Mouse (Mus musculus) forebrain, embryonic 12.5 days (tissue): ENCODE results near the gene Uba2. TPM values are rescaled to one million over a fixed set of nuclear protein-coding genes. Genes with fewer than 3 reads are reported as not detected.
"Not testable (repeated sequence)": the region's sequence is repeated elsewhere in the genome, so short reads cannot be mapped to it uniquely, and the experiment has no call there.

Source experiments
- ATAC-seq: fragments of 200-750 bp; cut with Nextera tagmentation; 2 replicates; pipeline ENCODE4 v1.8.0; 2017; ENCODE audit warnings: moderate TSS enrichment; ENCODE audit not compliant: low FRiP score
- H3K27ac ChIP-seq: fragments of 300-500 bp; sonication (generic); 2 replicates; pipeline ENCODE4 v1.5.1; 2016; ENCODE audit warnings: mild to moderate bottlenecking
- H3K27me3 ChIP-seq: fragments of 300-500 bp; sonication (generic); 2 replicates; pipeline ENCODE4 v1.6.1; 2016; ENCODE audit warnings: mild to moderate bottlenecking
- H3K36me3 ChIP-seq: fragments of 300-500 bp; sonication (generic); replicated peaks from 2 replicates; pipeline ENCODE4 v1.6.1; 2016; ENCODE audit warnings: mild to moderate bottlenecking
- H3K4me1 ChIP-seq: fragments of 300-500 bp; sonication (generic); 2 replicates; pipeline ENCODE4 v1.6.1; 2016
- H3K4me2 ChIP-seq: fragments of 300-500 bp; sonication (generic); 2 replicates; pipeline ENCODE4 v1.6.1; 2016; ENCODE audit warnings: mild to moderate bottlenecking, moderate library complexity
- H3K4me3 ChIP-seq: fragments of 300-500 bp; sonication (generic); replicated peaks from 2 replicates; pipeline ENCODE4 v1.5.1; 2016; ENCODE audit warnings: mild to moderate bottlenecking
- H3K9ac ChIP-seq: fragments of 300-500 bp; sonication (generic); 2 replicates; pipeline ENCODE4 v1.6.1; 2016; ENCODE audit warnings: mild to moderate bottlenecking
- H3K9me3 ChIP-seq: fragments of 300-500 bp; sonication (generic); 2 replicates; pipeline ENCODE4 v1.6.1; 2016
- WGBS: fragments of 180-500 bp; shearing (Covaris S2); methylation state at CpG from one replicate; pipeline ENCODE4 v1.1.7; 2016; 5-methylcytosine and 5-hydroxymethylcytosine counted together
- polyA plus RNA-seq: library from polyadenylated mRNA; unstranded; fragments of >200 nt; fragmentation: Nextera tagmentation; extraction: Ambion mirVana; gene quantifications from 2 replicates; pipeline ENCODE4 v1.2.1, GENCODE M21; 2016

Uba2 gene
- polyA plus RNA-seq, 1 experiment from 2014 or later, result 251 TPM

DNA sequence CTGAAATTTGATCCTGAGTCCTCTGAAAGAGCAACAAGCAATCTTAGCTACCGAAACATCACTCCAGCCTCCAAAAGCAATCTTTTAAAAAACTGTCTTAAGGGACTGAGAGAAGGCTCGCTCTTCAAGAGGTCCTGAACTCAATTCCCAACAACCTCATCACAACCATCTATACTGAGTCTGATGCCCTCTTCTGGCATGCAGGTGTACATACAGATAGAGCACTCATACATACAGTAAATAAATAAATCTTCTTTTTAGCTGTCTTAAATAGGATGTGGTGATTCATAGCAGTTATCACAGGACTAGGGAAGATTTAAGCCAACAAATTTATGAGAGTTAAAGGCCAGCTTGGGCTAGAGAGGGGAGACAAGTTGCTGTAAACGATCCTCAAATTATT is 26.2 kb upstream of the Uba2 start:
- Histone ChIP-seq H3K27me3 (no peaks in the 10 kb centered on the region), H3K36me3 (peaks cover 16% of the 10 kb centered on the region), H3K4me2 (peak overlapping the region; percentile 75), H3K9ac (peak overlapping the region; percentile 88), H3K27ac (no peak overlapping the region), H3K4me3 (peak overlapping the region; percentile 96), H3K9me3 (no peaks in the 10 kb centered on the region), H3K4me1 (peaks cover 9% of the 10 kb centered on the region)
- 0 out of 2 replicates have a peak, but pooled peaks have one; percentile 30 for ATAC-seq
- 52% methylated on average over 3 of the region's 3 CpGs for WGBS

DNA sequence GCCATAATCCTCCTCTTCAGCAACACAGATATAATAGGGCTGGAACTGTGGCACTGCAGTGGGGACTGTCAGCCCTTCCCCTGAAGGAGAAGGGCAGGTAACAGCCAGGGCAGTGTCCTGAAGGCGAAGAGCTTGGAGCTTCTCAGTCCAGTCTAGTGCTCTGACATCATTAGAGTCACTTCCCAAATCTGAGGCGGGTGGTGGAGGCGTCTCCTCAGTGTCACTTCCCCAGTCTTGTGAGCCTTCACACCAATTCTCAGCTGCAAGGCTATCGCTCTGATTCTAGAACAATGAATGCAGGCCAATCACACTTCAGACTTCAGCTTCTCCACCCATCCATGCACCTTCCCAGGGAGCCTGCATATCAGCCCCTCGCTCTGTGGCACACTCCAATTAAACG is 23.4 kb upstream of the Uba2 start:
- Histone ChIP-seq H3K4me2 (no peak overlapping the region), H3K9me3 (no peaks in the 10 kb centered on the region), H3K4me1 (peaks cover 9% of the 10 kb centered on the region), H3K27me3 (no peaks in the 10 kb centered on the region), H3K36me3 (peaks cover 35% of the 10 kb centered on the region), H3K27ac (no peak overlapping the region), H3K4me3 (no peak overlapping the region), H3K9ac (no peak overlapping the region)
- no peak for ATAC-seq
- WGBS, result 92% methylated on average over 6 of the region's 6 CpGs

DNA sequence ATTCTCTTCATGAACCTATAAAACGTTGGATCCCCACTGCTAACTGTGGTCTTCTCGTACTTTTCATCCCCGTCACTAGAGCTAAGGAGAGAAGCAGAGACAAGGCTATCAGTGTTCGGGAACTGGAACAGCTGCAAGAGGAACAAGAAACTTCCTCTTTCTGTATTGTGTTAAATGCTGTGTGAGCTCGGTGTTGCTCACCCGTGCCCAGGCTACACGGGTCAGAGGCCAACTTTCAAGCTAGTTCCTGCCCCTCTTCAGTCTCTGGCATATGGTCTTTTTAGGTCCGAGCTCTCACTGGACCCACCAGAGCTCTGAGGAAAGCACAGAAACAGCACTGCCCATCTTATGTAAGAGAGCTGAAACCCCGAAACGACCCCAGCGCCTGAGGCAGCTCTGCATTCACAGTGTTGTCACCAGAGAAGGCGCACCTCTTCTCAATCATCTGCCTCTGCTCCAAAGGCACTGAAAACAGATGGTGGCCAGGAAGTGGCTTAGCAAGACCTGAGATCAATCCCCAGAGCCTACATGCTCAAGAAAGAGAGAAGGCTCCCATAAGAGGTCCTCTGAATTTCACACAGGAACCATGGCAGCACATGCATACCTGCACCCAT is 20.1 kb upstream of the Uba2 start:
- no peaks in the 10 kb centered on the region for H3K9me3 ChIP-seq
- WGBS, result 92% methylated on average over 12 of the region's 12 CpGs

DNA sequence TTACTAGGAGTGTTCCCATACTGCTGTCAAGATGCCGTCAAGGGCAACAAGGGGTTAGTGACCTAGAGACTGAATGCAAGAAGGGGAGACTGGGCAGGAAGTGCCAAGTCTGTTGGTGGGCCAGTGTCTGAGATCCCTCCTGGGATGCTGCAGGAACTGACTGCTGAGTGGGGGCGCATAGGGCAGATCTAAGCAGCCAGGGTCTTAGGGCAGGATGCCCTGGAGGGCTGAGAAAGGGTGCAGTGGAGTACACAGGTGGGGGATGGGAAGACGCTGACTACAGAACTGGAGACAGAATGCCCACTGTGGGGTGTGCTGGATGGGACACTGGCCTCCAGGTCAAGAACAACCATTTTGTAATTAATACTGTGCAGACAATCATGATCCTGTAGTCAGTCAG is 14.4 kb upstream of the Uba2 start:
- H3K27me3 ChIP-seq, result no peaks in the 10 kb centered on the region
- H3K4me3 ChIP-seq, result no peak overlapping the region
- no peaks in the 10 kb centered on the region for H3K9me3 ChIP-seq
- no peak for ATAC-seq
- 84% methylated on average over 3 of the region's 3 CpGs for WGBS
- H3K36me3 ChIP-seq, result peaks cover 54% of the 10 kb centered on the region
- H3K4me2 ChIP-seq, result no peak overlapping the region
- H3K4me1 ChIP-seq, result no peaks in the 10 kb centered on the region
- no peak overlapping the region for H3K9ac ChIP-seq
- H3K27ac ChIP-seq, result no peak overlapping the region

More for the DNA sequence above, 20.1 kb upstream of the Uba2 start:
- Histone ChIP-seq H3K27ac (no peak overlapping the region), H3K4me1 (no peaks in the 10 kb centered on the region), H3K36me3 (peaks cover 64% of the 10 kb centered on the region), H3K9ac (no peak overlapping the region), H3K27me3 (no peaks in the 10 kb centered on the region), H3K4me2 (no peak overlapping the region), H3K4me3 (no peak overlapping the region)
- ATAC-seq, result no peak

DNA sequence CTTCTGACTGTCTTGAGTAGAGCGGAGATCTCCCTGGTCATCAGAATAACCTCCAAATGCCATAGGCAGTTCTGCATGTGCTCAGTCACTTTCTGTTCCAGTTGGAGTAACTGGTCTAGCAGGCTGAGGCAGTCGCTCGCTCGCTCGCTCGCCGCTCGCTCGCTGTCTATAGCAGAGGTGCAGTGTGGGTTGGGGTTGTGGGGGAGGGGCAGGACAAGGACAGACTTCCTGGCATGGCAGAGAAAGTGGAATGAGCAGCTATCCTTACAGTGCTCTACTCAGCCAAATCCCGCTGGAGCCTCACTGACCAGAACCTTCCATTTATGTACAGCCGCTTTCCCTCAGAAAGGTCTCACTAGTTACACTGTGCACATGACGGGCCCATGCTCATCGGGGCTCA is 14.0 kb upstream of the Uba2 start:
- Histone ChIP-seq H3K27ac (no peak overlapping the region), H3K4me1 (no peaks in the 10 kb centered on the region), H3K36me3 (peaks cover 50% of the 10 kb centered on the region), H3K4me2 (no peak overlapping the region), H3K9me3 (no peaks in the 10 kb centered on the region), H3K9ac (no peak overlapping the region), H3K4me3 (no peak overlapping the region), H3K27me3 (no peaks in the 10 kb centered on the region)
- WGBS, result 90% methylated on average over 13 of the region's 13 CpGs
- no peak for ATAC-seq

DNA sequence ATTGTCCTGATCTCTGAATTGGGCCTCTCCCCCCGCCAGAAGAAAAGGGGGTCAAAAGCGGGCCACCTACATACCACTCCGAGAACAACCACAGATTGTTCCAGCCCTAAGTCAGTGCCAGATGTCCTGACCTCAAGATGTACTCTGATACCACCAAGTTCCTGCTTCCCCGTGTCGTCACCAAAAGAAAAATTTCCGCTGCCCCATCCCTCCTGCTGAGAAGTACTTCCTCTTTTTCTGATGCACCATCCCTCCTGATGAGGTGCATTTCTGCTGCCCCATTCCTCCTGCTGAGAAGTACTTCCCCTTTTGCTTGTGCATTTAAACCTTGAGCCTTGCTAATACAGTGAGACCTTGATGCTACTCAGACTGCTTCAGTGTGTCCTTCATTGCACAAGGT is 6.8 kb upstream of the Uba2 start:
- not testable (repeated sequence) for H3K4me2 ChIP-seq, H3K27ac ChIP-seq, H3K4me1 ChIP-seq, H3K4me3 ChIP-seq, H3K9me3 ChIP-seq, H3K36me3 ChIP-seq, H3K9ac ChIP-seq, ATAC-seq, H3K27me3 ChIP-seq
- WGBS, result 88% methylated on average over 6 of the region's 6 CpGs

DNA sequence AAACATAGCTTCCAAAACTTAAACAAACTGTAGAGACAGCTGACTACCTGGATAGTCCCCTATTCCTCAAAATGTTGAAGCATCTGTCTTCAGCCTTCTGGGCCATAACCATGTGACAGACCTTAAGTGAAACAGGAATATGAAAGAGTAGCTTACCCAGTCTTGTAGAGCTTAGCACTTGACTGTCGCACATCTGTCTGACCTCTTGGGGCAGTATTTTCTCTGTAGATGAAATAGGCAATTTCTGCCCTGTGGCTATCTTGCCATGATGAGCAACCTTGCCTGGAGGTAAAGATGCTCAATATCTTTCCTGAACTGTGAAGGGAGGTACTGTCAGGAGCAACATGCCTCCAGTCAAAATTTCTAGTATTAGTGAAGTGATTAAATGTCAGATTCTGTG is 2.9 kb upstream of the Uba2 start:
- Histone ChIP-seq H3K36me3 (no peaks in the 10 kb centered on the region), H3K9ac (no peak overlapping the region), H3K27me3 (no peaks in the 10 kb centered on the region), H3K9me3 (no peaks in the 10 kb centered on the region), H3K4me2 (no peak overlapping the region), H3K4me1 (peaks cover 8% of the 10 kb centered on the region), H3K27ac (no peak overlapping the region), H3K4me3 (no peak overlapping the region)
- WGBS, result 59% methylated on average over 1 of the region's 1 CpGs
- no peak for ATAC-seq

DNA sequence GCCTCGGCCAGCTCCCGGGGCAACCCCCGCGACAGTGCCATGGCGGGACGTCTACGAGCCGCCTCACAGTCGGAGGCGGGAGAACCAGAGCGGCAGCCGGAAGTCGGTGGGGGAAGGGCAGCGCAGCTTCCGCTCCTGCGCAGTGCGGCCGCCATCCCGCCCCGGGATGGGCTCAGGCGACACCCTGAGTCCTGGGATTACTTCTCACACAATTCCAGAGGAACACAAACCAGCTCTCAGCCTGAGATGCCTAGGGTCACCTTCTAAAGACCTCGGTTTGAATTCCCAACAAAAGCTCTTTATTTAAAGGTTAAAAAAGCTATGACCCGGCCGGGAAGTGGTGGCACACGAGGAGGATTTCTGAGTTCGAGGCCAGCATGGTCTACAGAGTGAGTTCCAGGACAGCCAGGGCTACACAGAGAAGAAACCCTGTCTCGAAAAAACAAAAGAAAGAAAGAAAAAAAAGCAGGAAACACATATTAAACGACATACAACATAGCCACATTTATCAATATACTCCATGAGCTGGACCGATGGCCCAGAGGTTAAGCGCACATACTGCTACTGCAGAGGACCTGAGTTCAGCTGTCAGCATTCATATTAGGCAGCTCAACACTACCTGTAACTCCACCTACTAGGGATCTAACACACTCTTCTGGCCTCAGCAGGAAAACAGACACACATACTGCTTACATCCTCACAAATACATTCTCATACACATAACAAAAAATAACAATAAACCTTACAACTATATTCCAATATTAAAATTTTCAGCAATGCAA is 738 bp downstream of the Uba2 start:
- ATAC-seq, result peak; percentile 96
- Histone ChIP-seq H3K27ac (peak overlapping the region; percentile 87), H3K4me1 (peaks cover 16% of the 10 kb centered on the region), H3K4me3 (peak overlapping the region; percentile 87), H3K9ac (peak overlapping the region; percentile 92), H3K27me3 (no peaks in the 10 kb centered on the region), H3K4me2 (peak overlapping the region; percentile 80), H3K36me3 (peaks cover 16% of the 10 kb centered on the region), H3K9me3 (no peaks in the 10 kb centered on the region)
- WGBS, result 11% methylated on average over 30 of the region's 30 CpGs

DNA sequence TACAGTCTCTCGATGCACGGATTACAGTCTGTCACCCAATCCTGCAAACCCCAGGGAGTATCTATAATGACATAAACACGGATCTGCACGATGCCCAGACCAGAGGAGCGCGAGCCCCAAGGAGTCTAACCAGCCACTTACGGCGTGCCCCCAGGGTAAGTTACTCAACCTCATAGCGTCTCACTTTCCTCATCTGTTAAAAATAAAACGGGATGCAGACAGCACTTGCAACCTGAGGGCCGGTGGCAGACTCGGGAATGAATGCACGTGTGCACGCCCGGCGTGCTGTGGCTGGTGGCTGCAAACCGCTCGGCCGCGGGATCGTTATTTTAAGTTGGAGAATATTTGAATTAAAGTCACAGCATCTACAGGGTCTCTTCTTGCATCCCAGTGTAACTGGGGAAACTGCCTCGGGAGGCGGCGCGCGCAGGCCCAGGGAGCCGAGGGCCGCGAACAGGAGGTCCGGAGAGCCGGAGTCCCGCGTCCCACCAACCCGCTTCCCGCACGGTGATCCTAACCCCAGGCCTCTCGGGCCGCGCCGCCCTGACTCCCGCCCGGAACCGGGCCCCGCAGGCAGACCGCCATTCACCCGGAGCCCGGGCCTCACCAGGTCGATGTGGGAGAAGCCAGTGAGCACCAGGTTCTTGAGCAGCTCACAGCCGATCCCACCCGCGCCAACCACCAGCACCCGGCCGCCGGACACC is 1.5 kb downstream of the Uba2 start:
- Histone ChIP-seq H3K4me1 (peaks cover 16% of the 10 kb centered on the region), H3K4me2 (peak overlapping the region; percentile 80), H3K4me3 (peak overlapping the region; percentile 87), H3K27ac (peak overlapping the region; percentile 87), H3K9ac (peak overlapping the region; percentile 92), H3K27me3 (no peaks in the 10 kb centered on the region), H3K9me3 (no peaks in the 10 kb centered on the region), H3K36me3 (peaks cover 23% of the 10 kb centered on the region)
- peak; percentile 25 for ATAC-seq
- under 1% methylated on average over 51 of the region's 54 CpGs for WGBS

DNA sequence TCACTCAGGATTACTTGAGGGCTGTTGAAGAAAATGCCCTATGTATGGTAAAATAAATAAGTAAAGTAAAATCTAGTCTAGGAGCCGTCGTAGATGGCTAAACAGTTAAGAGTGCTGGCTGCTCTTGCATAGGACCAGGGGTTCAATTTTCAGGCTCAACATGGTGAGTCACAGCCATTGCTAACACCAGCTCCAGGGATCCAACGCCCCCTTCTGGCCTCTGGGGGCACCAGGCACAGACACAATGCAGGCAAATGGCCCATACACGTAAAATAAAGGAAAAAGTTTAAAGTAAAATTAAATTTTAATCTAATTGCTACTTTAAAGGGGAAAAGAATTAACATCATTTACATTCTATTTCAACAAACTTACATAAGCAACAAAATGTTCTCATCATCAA is 2.5 kb downstream of the Uba2 start:
- Histone ChIP-seq H3K4me3 (0 out of 2 replicates have a peak overlapping the region, but pooled peaks have one; percentile 8), H3K4me2 (peak overlapping the region; percentile 37)
- WGBS, result 51% methylated on average over 4 of the region's 4 CpGs

DNA sequence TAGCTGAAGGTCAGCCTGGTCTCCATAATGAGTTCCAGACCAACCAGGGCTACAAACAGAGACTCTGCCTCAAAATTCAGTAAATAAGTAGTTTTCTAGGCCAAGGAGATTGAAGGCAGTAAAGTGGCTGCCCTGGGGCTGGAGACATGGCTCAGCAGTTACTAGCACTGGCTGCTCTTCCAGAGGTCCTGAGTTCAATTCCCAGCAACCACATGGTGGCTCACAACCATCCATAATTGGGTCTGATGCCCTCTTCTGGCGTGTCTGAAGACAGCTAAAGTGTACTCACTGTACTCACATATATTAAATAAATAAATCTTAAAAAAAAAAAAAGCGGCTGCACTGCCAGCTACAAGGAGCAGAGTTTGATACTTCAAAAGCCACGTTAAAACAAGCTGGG is 3.4 kb downstream of the Uba2 start:
- peaks cover 16% of the 10 kb centered on the region for H3K4me1 ChIP-seq
- no peak overlapping the region for H3K27ac ChIP-seq
- no peaks in the 10 kb centered on the region for H3K9me3 ChIP-seq
- 82% methylated on average over 3 of the region's 3 CpGs for WGBS
- H3K9ac ChIP-seq, result no peak overlapping the region
- no peak for ATAC-seq
- H3K36me3 ChIP-seq, result peaks cover 42% of the 10 kb centered on the region
- H3K4me2 ChIP-seq, result no peak overlapping the region
- no peak overlapping the region for H3K4me3 ChIP-seq
- H3K27me3 ChIP-seq, result no peaks in the 10 kb centered on the region

More for the DNA sequence above, 2.5 kb downstream of the Uba2 start:
- no peak for ATAC-seq
- Histone ChIP-seq H3K27ac (no peak overlapping the region), H3K9ac (no peak overlapping the region), H3K4me1 (peaks cover 16% of the 10 kb centered on the region), H3K27me3 (no peaks in the 10 kb centered on the region), H3K9me3 (no peaks in the 10 kb centered on the region), H3K36me3 (peaks cover 34% of the 10 kb centered on the region)

DNA sequence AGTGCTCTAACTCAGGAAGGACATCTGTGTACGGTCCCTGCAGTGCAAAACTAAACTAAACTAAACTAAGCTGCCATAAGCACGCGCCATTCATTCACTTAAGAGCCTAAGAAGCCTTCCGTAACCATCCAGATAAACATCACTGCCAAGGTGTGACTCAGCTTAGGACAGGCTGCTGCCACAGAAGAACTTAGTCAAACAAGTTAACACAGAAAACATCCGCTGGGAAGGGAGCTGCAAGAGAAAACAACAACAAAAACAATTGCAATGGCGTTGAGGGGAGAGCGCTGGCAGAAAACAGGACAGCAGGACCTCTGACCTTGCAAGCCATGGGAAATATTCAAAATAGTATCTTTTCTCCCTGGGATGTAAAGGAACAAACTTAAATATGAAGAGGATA is 4.7 kb downstream of the Uba2 start:
- Histone ChIP-seq H3K9me3 (no peaks in the 10 kb centered on the region), H3K36me3 (peaks cover 54% of the 10 kb centered on the region), H3K27me3 (no peaks in the 10 kb centered on the region), H3K4me2 (no peak overlapping the region), H3K4me3 (no peak overlapping the region), H3K9ac (no peak overlapping the region), H3K4me1 (peaks cover 16% of the 10 kb centered on the region), H3K27ac (no peak overlapping the region)
- WGBS, result 94% methylated on average over 7 of the region's 7 CpGs
- no peak for ATAC-seq
